In the genomic region with DNA sequence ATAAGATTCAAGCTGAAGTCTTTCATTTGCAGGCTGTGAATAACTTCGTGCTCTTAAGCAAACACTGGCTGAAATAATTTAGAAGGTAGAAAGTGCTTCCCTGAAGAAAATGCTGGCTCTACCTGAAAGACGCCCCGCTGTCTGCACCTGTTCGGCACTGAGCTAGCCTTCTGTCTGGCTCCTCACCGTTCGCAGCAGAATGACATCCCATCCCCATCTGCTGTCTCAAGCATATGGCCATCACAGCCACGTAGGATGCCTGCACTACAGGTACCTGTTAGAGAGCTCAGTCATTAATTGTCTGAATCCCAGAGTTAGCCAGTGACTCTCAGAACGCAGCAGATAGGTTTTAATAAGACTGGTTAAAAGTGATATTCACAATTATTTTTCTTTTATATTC, we compare ENCODE assay signal across 28 mouse cellular contexts.
DNase-seq lines count a peak whose midpoint lies in the region; ATAC-seq and TF ChIP-seq lines count a peak whose summit lies in the region.
"Had no signal": no experiment of that assay in that cellular context is flagged by ENCODE, and none has a peak within 500 bp of the region (broad histone marks: within the 10 kb centered on the region; RNA-seq: fewer than 3 reads in every experiment).

No protein-coding gene starts in this region.

- H3K9me3 ChIP-seq in hindbrain, postnatal 0 days (ENCODE audit: low read length) = no peaks in the 10 kb centered on the region
- no peaks in the 10 kb centered on the region for H3K9me3 ChIP-seq in hindbrain, embryonic 12.5 days (replicated peaks)
- H3K9me3 ChIP-seq: embryonic facial prominence, embryonic 13.5 days; forebrain, embryonic 10.5 days; heart, embryonic 13.5 days; hindbrain, embryonic 10.5 days; liver, embryonic 12.5 days; neural tube, embryonic 15.5 days; stomach, embryonic 15.5 days had no signal

- 73% methylated on average over 8 of the region's 8 CpGs for WGBS in hindbrain, postnatal 0 days
- 86% methylated on average over 8 of the region's 8 CpGs for WGBS in hindbrain, embryonic 12.5 days

- TF ChIP-seq CTCF in hindbrain, postnatal 0 days (IDR thresholded peaks at IDR 0.05; ENCODE audit: low read depth) = no peak

- no peaks in the 10 kb centered on the region for H3K27me3 ChIP-seq in hindbrain, postnatal 0 days (ENCODE audit: insufficient read depth, low read length)
- H3K27me3 ChIP-seq in hindbrain, embryonic 12.5 days = no peaks in the 10 kb centered on the region
- H3K27me3 ChIP-seq: embryonic facial prominence, embryonic 13.5 days; heart, embryonic 13.5 days; liver, embryonic 12.5 days; neural tube, embryonic 15.5 days; stomach, embryonic 15.5 days had no signal

- H3K4me1 ChIP-seq in hindbrain, postnatal 0 days (ENCODE audit: insufficient read depth, low read length) = no peaks in the 10 kb centered on the region
- H3K4me1 ChIP-seq in hindbrain, embryonic 12.5 days = no peaks in the 10 kb centered on the region
- H3K4me1 ChIP-seq: embryonic facial prominence, embryonic 13.5 days; heart, embryonic 13.5 days; hindbrain, embryonic 10.5 days; liver, embryonic 12.5 days; neural tube, embryonic 15.5 days; stomach, embryonic 15.5 days had no signal

- H3K4me2 ChIP-seq in hindbrain, postnatal 0 days (ENCODE audit: low read depth, low read length) = no peak overlapping the region
- no peak overlapping the region for H3K4me2 ChIP-seq in hindbrain, embryonic 12.5 days (replicated peaks)
- H3K4me2 ChIP-seq: embryonic facial prominence, embryonic 13.5 days; heart, embryonic 13.5 days; liver, embryonic 12.5 days; midbrain, embryonic 11.5 days; neural tube, embryonic 15.5 days; stomach, embryonic 15.5 days had no signal

- H3K36me3 ChIP-seq in hindbrain, postnatal 0 days (ENCODE audit: insufficient read depth, low read length) = no peaks in the 10 kb centered on the region
- H3K36me3 ChIP-seq in hindbrain, embryonic 12.5 days = no peaks in the 10 kb centered on the region
- H3K36me3 ChIP-seq: embryonic facial prominence, embryonic 13.5 days; forebrain, embryonic 10.5 days; heart, embryonic 13.5 days; hindbrain, embryonic 10.5 days; liver, embryonic 12.5 days; neural tube, embryonic 15.5 days; stomach, embryonic 15.5 days had no signal

- no peak overlapping the region for H3K27ac ChIP-seq in hindbrain, postnatal 0 days
- H3K27ac ChIP-seq in hindbrain, embryonic 12.5 days = no peak overlapping the region
- H3K27ac ChIP-seq: embryonic facial prominence, embryonic 13.5 days; forebrain, embryonic 10.5 days; heart, embryonic 13.5 days; hindbrain, embryonic 10.5 days; layer of hippocampus, adult 2 months; left cerebral cortex, adult 2 months; liver, embryonic 12.5 days; neural tube, embryonic 15.5 days; stomach, embryonic 15.5 days had no signal

- H3K9ac ChIP-seq in hindbrain, postnatal 0 days (replicated peaks; ENCODE audit: low read length) = no peak overlapping the region
- H3K9ac ChIP-seq in hindbrain, embryonic 12.5 days = no peak overlapping the region
- H3K9ac ChIP-seq: embryonic facial prominence, embryonic 13.5 days; heart, embryonic 13.5 days; liver, embryonic 12.5 days; liver, postnatal 0 days; neural tube, embryonic 15.5 days; stomach, embryonic 15.5 days had no signal

- H3K4me3 ChIP-seq in hindbrain, postnatal 0 days (ENCODE audit: low read length) = no peak overlapping the region
- no peak overlapping the region for H3K4me3 ChIP-seq in hindbrain, embryonic 12.5 days
- H3K4me3 ChIP-seq: embryonic facial prominence, embryonic 13.5 days; forebrain, embryonic 10.5 days; heart, embryonic 13.5 days; hindbrain, embryonic 10.5 days; layer of hippocampus, adult 2 months; left cerebral cortex, adult 2 months; liver, embryonic 12.5 days; neural tube, embryonic 15.5 days; stomach, embryonic 15.5 days had no signal

- ATAC-seq in hindbrain, postnatal 0 days = no peak
- no peak for ATAC-seq in hindbrain, embryonic 12.5 days (ENCODE audit: low FRiP score)
- ATAC-seq: forebrain, embryonic 16.5 days; intestine, postnatal 0 days; liver, embryonic 12.5 days; liver, postnatal 0 days had no signal

- peak; percentile 49 for DNase-seq in hindbrain, postnatal 0 days (ENCODE audit: low spot score)
- DNase-seq in cerebellum, adult 11-12 months = peak; percentile 98
- peak; percentile 99 for DNase-seq in cerebellum, adult 9-10 months
- DNase-seq in cerebellum, postnatal 36 days = peak; percentile 97 to 99
- DNase-seq in adrenal gland, postnatal 10 days = no peak
- DNase-seq in adipocyte (ENCODE audit: low spot score) = no peak
- DNase-seq: adrenal gland, adult 2 months; gastrocnemius, postnatal 10 days; heart, postnatal 10 days; kidney, adult 9 months; kidney, postnatal 10 days; liver, postnatal 0 days; lung, postnatal 36 days; retina, postnatal 1 day; right cerebral cortex, postnatal 14 days had no signal

Comparison
In these comparisons a context has a peak if more than half of its experiments do, and no peak if none do; other contexts are left out.
1. DNase-seq: peak in hindbrain, postnatal 0 days (single experiment), cerebellum, adult 11-12 months (single experiment), cerebellum, adult 9-10 months (single experiment) and cerebellum, postnatal 36 days (2 of 2); none in adrenal gland, postnatal 10 days (single experiment) and adipocyte (single experiment).